Mouse (Mus musculus) cerebellum, adult (tissue): Measurements from ENCODE around the gene A930017K11Rik.

Experiments used
- ATAC-seq: cut with Nextera tagmentation; 2 replicates; pipeline ENCODE4 v1.9.2; 2017; ENCODE audit warnings: mild to moderate bottlenecking, moderate library complexity, mixed read lengths; ENCODE audit not compliant: insufficient number of reproducible peaks, low FRiP score, low TSS enrichment

The A930017K11Rik gene

DNA sequence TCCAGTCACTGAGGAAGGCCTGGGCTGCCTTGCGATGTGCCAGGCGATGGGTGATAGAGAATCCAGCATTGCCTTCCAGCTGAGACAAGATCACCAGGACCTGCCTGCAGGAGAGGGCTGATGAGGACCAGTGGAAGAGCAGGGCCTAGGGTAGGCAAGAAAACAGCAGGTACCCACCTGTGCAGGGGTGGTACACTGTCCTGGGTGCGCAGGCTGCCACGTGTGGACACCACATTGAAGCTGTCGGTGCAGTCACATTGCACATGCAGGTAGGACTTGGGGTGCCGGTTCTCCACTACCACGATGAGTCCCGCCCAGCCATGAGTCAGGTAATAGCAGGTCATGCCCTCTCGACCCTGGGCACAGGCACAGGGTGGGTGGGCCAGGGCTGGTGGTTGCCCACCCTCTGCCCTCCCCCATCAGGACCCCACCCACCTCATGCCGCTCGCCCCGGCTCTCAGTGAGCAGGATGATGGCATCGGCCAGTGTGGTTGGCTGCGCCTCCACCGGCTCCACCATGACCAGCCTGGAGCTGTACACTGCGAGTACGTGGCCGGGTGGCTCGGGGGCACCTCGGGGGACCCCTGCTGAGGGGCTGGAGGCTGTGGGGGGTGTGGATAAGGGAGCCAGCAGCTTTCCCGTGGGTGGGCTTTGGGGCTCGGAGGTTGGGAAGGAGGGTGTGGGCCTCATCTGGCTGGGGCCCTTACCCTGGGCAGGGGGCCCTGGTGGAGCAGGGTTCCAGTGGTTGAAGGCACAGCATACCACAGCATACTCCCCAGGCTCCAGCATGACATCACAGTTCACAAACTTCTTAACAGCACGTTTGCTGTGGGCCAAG, 7.5 kb upstream of the A930017K11Rik start:
- no peak for ATAC-seq

DNA sequence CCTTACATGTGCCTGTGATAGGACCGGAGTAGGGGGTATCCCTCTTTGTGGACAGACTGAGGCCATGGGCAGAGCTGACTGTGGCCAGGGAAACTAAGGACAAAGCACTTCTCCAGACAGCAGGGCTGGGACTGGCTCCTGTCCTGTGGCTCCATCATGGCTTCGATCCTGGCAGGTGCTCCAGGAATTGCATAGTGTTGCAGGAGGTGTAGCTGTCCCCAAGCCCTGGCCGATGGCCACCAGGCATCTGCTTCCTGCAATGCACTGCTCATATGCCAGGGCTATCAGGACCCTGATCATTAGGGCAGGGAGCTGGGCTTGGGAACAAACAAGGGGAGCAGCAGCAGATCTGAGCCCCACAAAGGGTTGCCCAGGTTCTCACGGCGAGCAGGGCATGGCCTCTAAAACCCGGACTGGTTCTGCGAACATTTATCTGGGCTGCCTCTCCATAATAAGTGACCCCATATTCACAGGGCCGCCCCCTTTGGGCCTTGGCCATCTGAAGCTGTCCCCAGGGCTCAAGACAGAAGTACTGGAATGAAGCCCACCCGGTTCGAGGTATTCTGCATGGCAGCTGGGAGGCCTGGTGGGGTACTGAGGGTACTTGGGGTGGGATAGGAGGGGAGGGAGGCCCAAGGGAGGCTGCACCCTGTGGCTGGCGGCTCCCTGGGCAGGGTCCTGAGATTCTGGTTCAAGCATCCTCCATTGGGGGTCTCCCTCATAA, 6.6 kb upstream of the A930017K11Rik start:
- no peak for ATAC-seq

DNA sequence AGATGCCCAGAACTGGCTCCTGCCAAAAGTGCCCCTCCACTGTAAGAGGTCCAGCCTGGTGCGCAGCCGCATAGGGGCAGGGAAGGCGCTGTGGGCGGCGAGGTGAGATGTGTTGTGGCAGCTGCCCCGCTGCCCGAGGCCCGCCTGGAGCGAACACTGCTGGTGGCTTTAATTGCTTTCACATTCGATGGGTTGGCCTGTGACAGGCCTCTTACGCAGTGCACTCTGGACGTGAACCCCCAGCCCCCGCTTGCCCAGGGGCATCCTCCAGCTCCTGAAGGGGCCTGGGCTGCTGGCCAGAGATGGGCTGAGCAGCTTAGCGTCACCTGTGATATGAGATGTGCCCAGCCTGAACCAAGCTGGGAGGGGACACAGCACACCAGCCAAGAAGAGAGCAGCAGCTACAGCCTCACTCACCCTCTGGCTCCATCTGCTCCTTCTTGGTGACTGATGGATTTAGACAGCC, 5.3 kb upstream of the A930017K11Rik start:
- ATAC-seq = no peak

DNA sequence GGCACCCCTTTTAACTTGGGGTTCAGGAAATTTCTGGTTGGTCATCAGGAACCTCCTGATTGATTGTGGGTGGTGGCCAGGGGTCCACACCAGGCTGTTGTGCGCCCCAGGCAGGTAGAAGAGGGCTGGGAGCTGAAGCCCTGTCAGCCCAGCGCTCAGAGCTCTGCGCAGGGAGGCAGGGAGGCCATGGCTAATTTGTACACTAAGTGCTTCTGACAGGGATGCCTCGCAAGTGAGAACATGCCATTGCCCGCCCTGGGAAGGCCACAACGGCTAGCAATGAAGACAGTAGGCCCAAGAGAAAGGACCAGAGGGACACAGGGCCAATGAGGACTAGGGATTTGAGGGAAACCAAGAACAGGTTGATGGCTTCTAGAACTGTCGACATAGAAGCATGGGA, 4.3 kb upstream of the A930017K11Rik start:
- no peak for ATAC-seq

DNA sequence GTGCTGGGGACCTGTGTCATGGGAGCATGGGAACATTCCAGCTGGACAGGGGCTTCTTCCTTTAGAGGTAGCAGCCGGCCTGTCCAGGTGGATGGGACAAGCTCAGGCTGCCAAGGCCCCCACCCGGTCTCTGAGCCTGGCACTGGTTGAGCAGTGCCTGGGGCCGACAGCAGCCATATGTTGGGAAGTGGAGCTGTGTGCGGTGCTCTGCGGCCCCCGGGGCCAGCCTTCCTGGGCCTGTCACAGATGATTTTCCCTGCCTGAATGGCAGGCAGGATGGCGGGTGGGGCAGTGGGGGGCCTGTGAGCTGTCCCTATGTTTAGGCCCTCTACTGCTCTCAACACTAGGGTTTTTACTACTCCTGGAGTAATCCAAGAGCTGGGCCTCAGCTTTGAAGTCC, 3.8 kb upstream of the A930017K11Rik start:
- ATAC-seq = peak; percentile 71

DNA sequence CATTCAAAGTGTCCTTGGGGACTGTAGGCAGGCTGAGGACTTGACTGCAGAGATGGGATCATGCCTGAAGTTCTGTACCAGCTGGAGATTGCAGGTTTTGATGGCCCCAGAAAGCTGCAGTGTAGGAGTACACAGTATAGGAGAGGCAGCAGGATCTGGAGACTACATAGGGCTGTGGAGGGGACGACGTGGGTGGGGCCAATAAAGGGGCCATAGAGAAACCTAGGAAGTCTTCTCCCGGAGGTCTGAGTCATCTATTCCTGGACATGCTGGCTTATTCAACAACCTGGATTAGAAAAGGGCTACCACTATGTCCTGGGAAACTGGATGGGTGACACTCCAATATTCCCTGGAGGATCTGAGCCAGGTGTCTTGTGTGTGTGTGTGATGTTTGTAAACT, 3.4 kb upstream of the A930017K11Rik start:
- ATAC-seq = no peak

DNA sequence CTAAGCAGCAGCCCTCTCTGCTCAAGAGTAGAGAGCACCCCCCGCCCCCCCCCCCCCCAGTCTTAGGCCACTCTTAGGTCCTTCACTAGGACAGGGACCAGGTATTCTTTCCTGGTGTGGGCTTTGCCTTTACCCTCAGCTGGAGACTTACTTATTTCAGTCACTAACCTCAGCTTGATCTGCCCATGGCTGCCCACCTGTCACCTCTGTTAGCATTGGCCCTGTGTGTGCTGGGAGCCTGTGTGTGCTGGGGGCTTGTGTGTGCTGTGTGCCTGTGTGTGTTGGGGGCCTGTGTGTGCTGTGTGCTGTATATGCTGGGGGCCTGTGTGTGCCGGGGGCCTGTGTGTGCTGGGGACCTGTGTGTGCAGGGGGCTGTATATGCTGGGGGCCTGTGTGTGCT, 2.3 kb upstream of the A930017K11Rik start:
- no peak for ATAC-seq

DNA sequence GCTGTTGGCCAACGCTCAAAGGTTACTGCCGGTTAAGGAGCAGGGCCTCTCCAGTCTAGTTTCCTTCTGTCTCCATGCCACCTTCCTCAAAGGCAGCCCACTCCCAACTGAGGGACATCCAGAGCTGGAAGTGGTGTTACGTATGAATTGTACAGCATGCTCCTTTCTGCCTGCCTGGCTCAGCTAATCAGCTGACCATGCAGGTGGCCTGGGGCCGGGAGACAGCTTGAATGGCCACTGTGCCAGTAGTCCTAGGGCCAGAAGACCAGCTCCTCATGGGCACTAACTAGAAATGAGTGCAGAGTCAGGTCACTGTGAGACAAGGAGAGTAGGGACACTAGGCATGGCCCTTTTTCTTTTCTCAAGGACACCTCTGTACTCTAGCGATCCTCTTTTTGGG, 796 bp upstream of the A930017K11Rik start:
- peak; percentile 21; the same call in 1 of the 2 replicates for ATAC-seq

DNA sequence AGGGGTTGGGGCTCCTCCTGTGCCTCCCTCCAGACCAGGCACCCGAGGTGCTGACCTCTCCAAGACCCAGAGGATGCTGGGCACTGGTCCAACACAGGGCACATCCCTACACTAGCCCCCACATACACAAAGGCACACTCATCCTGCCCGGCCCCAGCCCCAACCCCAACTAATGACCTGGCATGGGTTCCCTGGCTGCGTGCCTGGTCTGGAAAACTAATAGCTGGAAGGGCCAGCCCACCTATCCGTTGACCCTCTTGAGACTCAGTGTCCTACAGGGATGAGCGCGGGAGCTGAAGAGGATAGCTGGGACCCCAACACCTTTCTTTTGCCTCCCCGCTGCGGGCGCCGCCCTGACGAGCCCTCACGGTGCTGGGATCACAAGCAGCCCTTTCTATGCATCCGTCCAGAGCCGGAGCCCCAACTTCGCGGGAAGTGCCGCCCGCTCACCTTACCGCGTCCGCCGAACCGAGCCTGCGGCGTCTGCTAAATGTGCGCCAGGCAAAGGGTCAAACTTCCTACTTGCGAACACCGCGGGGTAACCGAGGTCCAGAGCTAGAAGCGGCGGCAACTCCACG, 1.1 kb downstream of the A930017K11Rik start:
- no peak for ATAC-seq

DNA sequence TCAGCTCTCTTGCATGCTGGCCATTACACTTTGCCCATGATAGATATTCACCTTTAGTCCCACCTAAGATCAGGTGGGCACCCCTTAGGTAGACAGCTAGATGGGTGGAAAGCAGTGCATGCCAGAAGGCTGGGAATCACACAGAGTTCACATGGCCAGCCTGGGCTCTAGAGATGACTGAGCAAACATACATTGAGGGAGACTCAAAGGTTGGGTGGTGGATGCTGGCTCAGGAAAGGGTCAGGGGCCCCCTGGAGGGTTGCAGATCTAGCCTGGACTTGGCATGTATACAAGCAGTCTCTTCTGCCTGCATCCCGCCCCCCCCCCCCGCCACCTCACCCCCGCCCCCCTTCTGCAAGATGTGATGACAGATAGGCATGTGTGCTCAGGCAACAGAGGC, 1.7 kb downstream of the A930017K11Rik start:
- no peak for ATAC-seq

DNA sequence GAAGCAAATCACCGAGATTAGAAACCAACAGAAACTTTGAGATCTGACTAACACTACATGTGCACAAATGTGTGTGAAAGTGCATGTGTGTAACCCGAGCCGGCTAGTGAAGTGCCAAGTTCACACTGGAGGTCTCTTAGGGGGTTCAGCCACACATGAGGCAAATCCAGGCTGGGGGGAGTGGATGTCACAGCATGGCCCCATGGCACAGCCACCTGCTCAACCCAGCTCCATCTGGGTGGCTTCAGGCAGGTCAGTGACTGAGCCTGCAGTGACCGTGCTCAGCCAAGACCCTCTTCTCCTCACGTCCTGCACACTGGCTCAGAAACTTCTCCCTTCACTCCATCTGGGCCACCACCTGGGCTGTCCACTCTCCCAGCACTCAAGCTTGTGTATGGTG, 2.4 kb downstream of the A930017K11Rik start:
- no peak for ATAC-seq

DNA sequence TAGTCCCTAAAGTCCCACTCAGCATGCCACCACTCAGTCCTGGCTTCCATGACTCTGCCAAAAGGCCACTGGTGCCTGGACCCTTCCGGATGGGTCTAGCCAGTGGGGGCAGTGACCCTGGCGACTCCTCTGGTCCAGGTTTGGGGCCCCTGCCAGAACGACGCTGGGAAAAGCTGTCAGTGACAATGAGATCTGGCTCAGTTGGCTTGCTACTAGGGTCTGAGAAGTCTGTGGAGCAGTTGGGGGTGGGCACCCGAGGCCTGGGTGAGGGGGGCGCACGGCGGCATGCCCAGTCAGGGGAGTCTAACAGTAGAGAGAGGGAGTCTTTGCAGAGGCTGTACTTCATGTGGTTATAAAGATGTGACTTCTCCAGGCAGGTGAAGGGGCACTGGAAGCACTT, 4.3 kb downstream of the A930017K11Rik start:
- no peak for ATAC-seq

DNA sequence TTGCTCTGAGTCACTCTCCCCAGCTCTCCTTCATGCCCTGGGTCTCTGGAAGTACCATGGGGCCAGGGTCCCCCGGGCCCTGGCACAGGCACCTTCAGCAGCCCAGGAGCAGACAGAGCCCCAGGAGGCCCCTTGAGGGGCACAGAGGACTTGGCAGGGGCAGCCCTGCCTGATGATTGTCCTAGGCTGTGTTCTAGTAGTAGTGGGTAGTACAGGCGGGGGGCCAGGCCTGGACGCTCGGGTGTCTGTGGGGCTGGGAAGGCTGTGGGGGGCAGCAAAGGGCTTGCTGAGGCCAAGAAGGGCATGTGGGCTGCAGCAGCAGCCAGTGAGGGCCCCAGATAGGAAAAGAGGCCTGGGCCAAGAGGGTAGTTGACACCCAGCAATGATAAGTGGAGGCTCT, 4.8 kb downstream of the A930017K11Rik start:
- ATAC-seq = no peak

DNA sequence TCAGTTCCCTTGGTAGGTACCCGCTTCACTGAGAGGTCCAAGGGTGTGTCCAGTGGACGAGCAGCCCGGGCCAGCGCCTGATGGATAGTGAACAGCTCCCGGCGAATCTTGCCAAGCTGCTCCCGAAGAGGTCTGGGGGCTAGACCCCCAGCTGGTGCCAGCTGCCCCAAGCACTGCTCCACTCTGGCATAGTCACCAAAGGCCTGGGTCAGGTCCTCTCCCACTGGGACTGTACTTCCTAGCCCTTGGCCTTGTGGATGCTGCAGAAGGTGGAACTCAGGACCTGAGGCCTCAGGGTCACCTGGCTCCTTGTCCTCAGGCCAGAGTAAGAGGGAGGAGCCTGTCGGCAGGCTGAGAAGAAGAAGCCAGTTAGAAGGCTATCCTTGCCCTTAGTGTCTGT, 5.5 kb downstream of the A930017K11Rik start:
- ATAC-seq = no peak

DNA sequence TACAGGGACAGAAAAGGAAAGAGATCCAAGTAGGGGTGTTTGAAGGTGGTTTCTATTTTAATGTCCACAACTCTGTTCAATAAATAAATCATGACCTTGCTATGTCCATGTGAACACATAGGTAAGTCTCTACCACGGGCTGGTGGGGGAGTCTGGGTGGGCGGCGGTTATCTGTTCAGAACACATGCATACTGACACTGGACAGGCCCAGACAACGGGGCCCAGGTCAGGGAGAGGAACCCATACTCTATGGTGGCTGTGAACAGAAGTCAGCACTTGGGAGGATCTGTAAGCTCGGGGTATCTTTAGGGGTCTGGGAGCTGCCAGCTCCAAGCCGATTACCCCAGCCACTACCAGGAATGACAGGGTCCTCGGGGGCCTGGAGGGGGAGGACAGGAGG, 6.0 kb downstream of the A930017K11Rik start:
- ATAC-seq = no peak

DNA sequence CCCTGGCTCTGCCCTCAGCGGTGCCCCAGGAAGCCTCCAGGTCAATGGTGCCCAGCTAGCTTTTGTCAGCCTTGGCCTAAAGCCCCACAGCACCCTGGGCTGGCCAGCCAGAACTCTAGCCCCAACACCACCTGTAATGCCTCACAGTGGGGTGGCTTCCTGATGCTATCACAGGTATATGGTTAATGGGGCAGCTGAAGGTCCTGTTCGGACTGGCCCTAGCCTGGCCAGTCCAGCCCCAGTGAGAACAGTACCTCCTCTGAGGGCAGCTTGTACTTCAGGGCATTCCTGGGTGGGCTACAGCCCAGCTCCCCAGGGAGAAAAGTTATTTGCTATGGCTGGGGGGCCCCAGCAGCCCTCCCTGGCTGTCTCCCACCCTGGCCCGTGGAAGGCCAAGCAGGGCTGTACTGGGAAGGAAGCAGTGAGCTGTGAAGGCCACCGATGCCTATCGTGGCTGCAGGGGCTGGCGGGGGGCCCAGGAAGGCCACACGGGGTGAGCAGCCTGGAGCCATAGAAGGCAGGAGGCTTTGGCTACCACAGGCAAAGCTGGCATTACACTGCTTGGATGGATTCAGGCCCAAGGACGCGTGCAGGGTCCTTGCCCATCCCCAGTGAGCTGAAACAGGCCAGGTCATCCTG, 6.7 kb downstream of the A930017K11Rik start:
- ATAC-seq = no peak

DNA sequence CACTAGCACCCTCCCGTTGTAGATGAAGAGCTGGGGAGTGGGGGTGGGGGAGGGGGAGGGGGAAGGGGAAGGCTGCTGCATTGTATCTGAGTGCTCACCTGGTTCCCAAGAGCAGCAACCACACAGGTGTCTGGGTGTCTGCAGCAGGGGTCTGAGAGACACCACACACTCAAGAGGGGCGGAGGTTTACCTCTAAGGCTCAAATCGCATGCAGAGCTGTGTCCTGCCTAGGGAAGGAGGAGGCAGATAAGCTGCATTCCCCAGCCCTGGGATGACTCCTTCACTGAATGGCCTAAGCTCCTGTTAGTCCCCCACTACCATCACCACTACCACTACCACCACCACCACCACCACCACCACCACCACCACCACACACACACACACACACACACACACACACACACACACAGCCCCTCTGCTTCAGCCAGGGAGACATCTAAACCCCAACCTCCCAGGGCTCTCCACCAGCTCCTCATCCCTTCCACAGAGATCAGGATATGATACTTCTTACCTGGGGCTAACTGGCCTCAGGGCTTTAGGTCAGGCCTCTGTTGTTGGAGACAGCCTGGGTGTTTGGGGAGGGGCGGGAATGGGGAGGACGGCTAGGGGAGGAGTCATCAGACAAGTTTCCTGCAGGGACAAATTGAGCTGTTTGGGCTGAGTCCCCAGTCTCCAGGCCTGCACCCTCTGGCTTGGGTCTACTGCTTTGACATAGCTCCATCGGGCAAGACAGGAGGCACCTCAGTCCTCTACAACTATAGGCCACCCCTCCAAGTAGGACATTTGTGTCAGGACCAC, 7.8 kb downstream of the A930017K11Rik start, which contains the start of the genes Pigq and Nhlrc4:
TSS of gene Pigq (minus strand) at position 571 of the 798 bp plus-strand sequence.
TSS of gene Nhlrc4 (minus strand) at position 596 of the 798 bp plus-strand sequence.
- ATAC-seq = no peak

DNA sequence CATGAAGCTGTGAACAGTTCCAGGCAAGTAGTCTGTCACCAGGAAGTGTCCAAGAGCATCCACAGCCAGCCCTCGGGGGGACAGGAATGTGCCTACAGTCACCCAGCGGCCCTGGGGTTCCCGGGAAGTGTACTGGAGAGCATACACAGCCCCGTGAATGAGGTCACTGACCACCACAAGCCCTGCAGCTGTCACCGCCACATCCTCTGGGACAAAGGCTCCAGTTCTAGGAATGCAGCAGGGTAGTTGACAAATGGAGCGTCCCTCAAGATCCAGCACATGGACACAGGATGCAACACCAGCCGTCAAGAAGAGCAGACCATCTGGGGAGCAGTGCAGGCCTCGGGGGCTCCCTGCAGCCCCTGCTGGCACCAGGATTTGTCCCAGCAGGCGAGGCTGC, 8.6 kb downstream of the A930017K11Rik start:
- no peak for ATAC-seq

DNA sequence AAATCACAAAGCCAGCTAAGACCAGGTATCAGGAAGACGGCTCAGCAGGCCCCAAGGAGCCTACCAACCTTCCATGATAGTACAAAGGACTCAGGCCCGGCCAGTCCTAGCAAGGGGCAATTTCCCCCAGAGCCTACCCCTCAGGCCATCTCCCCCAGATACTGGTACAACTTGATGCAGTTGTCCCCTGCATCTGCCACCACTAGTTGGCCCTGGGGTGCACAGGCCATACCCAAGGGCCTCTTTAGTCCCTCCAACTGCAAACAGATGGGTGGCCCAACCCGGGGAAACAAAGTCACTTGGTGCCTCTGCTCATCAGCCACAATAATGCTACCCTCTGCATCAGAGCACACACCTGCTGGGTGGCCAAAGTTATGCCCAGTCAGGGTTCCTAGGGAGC, 9.1 kb downstream of the A930017K11Rik start:
- no peak for ATAC-seq

DNA sequence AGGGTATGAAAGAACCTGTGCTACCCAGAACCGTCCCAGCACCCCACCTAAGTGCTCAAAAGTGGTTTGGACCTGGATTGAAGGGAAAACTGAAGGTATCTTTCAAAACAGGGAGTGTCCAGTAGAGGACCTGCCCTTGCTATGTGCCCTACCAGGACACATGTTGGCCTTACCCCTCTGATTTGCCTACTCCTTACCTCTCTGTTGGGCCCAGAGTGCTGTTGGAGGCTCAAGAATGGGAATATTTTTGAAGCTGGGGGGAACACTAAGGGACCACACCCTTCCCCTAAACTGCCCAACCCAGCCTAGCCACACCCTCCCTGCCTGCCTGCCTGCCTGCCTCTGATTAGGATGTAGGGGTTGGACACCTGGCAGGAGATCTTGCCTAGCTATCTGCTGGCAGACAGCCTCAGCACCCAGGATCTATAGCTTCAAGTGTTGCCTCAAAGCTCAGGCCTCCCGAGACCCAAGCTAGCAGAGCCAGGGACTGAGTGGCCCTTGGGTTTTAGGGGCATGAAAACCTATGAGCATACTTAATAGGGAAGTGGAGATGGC, 9.7 kb downstream of the A930017K11Rik start:
- no peak for ATAC-seq
